8 mouse cellular contexts compared by ENCODE assay signal in genomic region chrX:53369534-53370365, GRCm38 (mm10). TPM values are rescaled to one million over a fixed set of nuclear protein-coding genes. Genes with fewer than 3 reads are reported as not detected.
DNase-seq lines count a peak whose midpoint lies in the region; ATAC-seq and TF ChIP-seq lines count a peak whose summit lies in the region.

No protein-coding gene starts in this region.

- H3K4me3 ChIP-seq in bone marrow, adult 2 months (replicated peaks; ENCODE audit: control insufficient read depth, low read depth, low read length), result peak overlapping the region; percentile 100
- H3K4me3 ChIP-seq in embryonic facial prominence, embryonic 15.5 days (replicated peaks), result peak overlapping the region; percentile 61
- H3K4me3 ChIP-seq in heart, embryonic 15.5 days, result peak overlapping the region; percentile 71
- peak overlapping the region; percentile 61 for H3K4me3 ChIP-seq in kidney, postnatal 0 days (replicated peaks; ENCODE audit: low read depth, low read length)

- no peak for TF ChIP-seq CTCF in bone marrow, adult 2 months (IDR thresholded peaks at IDR 0.05; ENCODE audit: control insufficient read depth, insufficient read depth, low read length)
- TF ChIP-seq CTCF in kidney, postnatal 0 days (IDR thresholded peaks at IDR 0.05; ENCODE audit: low read depth), result no peak

- DNase-seq in ES-CJ7 (ENCODE audit: low read depth, low spot score), result peak; percentile 11
- peak; percentile 30 for DNase-seq in kidney, postnatal 0 days (ENCODE audit: low spot score)
- peak; percentile 23 to 27 for DNase-seq in lung, postnatal 4 days
- DNase-seq in right cerebral cortex, postnatal 25 days, result peak; percentile 3
- no peak for DNase-seq in frontal cortex, postnatal 36 days (ENCODE audit: low spot score in 2 of 2)

- peak overlapping the region; percentile 54 for H3K4me2 ChIP-seq in embryonic facial prominence, embryonic 15.5 days (replicated peaks)
- H3K4me2 ChIP-seq in heart, embryonic 15.5 days, result peak overlapping the region; percentile 65
- H3K4me2 ChIP-seq in kidney, postnatal 0 days (ENCODE audit: low read length), result peak overlapping the region; percentile 65

- H3K9ac ChIP-seq in embryonic facial prominence, embryonic 15.5 days, result peak overlapping the region; percentile 55
- peak overlapping the region; percentile 75 for H3K9ac ChIP-seq in heart, embryonic 15.5 days
- H3K9ac ChIP-seq in kidney, postnatal 0 days (ENCODE audit: low read depth, low read length), result peak overlapping the region; percentile 66

- no peaks in the 10 kb centered on the region for H3K9me3 ChIP-seq in embryonic facial prominence, embryonic 15.5 days (replicated peaks)
- no peaks in the 10 kb centered on the region for H3K9me3 ChIP-seq in heart, embryonic 15.5 days (replicated peaks)
- no peaks in the 10 kb centered on the region for H3K9me3 ChIP-seq in kidney, postnatal 0 days (replicated peaks; ENCODE audit: low read length)

- ATAC-seq in embryonic facial prominence, embryonic 15.5 days (ENCODE audit: insufficient number of reproducible peaks, low FRiP score, low TSS enrichment, low read depth), result peak; percentile 57
- peak; percentile 76 for ATAC-seq in heart, embryonic 15.5 days (replicated peaks; ENCODE audit: insufficient number of reproducible peaks, insufficient read depth, low FRiP score, low read depth)
- peak; percentile 76 for ATAC-seq in kidney, postnatal 0 days (replicated peaks; ENCODE audit: low FRiP score, low read depth)

- no peaks in the 10 kb centered on the region; the same call in 1 of the 2 replicates for H3K4me1 ChIP-seq in bone marrow, adult 2 months (ENCODE audit: control insufficient read depth, insufficient read depth, low read length)
- no peaks in the 10 kb centered on the region for H3K4me1 ChIP-seq in embryonic facial prominence, embryonic 15.5 days
- H3K4me1 ChIP-seq in heart, embryonic 15.5 days (replicated peaks), result no peaks in the 10 kb centered on the region
- H3K4me1 ChIP-seq in kidney, postnatal 0 days (replicated peaks; ENCODE audit: insufficient read depth, low read length), result no peaks in the 10 kb centered on the region

- H3K36me3 ChIP-seq in embryonic facial prominence, embryonic 15.5 days, result no peaks in the 10 kb centered on the region
- no peaks in the 10 kb centered on the region for H3K36me3 ChIP-seq in heart, embryonic 15.5 days
- H3K36me3 ChIP-seq in kidney, postnatal 0 days (ENCODE audit: insufficient read depth, low read length), result no peaks in the 10 kb centered on the region

- TF ChIP-seq POLR2A in bone marrow, adult 2 months (IDR thresholded peaks at IDR 0.05; ENCODE audit: borderline replicate concordance, control insufficient read depth, low read depth, low read length), result no peak

- H3K27ac ChIP-seq in bone marrow, adult 2 months (ENCODE audit: control insufficient read depth, insufficient read depth, low read depth, low read length, poor library complexity), result peak overlapping the region; percentile 91
- peak overlapping the region; percentile 83 for H3K27ac ChIP-seq in embryonic facial prominence, embryonic 15.5 days (replicated peaks)
- peak overlapping the region; percentile 89 for H3K27ac ChIP-seq in heart, embryonic 15.5 days
- peak overlapping the region; percentile 81 for H3K27ac ChIP-seq in kidney, postnatal 0 days

- no peaks in the 10 kb centered on the region for H3K27me3 ChIP-seq in embryonic facial prominence, embryonic 15.5 days
- H3K27me3 ChIP-seq in heart, embryonic 15.5 days, result no peaks in the 10 kb centered on the region
- no peaks in the 10 kb centered on the region for H3K27me3 ChIP-seq in kidney, postnatal 0 days (ENCODE audit: insufficient read depth, low read length)

- 10% methylated on average over 25 of the region's 25 CpGs for WGBS in bone marrow, adult 2 months
- 13% methylated on average over 23 of the region's 25 CpGs for WGBS in embryonic facial prominence, embryonic 15.5 days
- 15% methylated on average over 23 of the region's 25 CpGs for WGBS in heart, embryonic 15.5 days
- 25% methylated on average over 25 of the region's 25 CpGs for WGBS in kidney, postnatal 0 days

RNA-seq across cellular contexts. Expression of gene Mospd1, which starts 0.6 kb away (rescaled TPM):
- polyA plus RNA-seq in bone marrow, adult 2 months (2011; ENCODE audit: insufficient read depth, insufficient read length, low replicate concordance, missing spikeins), result 5.8 and 14.4 TPM in 2 replicates
- polyA plus RNA-seq in embryonic facial prominence, embryonic 15.5 days (2015; fragmentation: Nextera tagmentation; extraction: Ambion mirVana), result 53.0 and 60.4 TPM in 2 replicates
- 51.1 and 61.9 TPM in 2 replicates for polyA plus RNA-seq in heart, embryonic 15.5 days (2015; fragmentation: Nextera tagmentation; extraction: Ambion mirVana)
- 46.8 and 47.5 TPM in 2 replicates for polyA plus RNA-seq in kidney, postnatal 0 days (2015; fragmentation: Nextera tagmentation; extraction: Ambion mirVana)

Comparison
In these comparisons a context has a peak if more than half of its experiments do, and no peak if none do; other contexts are left out.
1. DNase-seq: peak in ES-CJ7 (single experiment), kidney, postnatal 0 days (single experiment), lung, postnatal 4 days (2 of 2) and right cerebral cortex, postnatal 25 days (single experiment); none in frontal cortex, postnatal 36 days (0 of 2).
2. Peak in every context shown above with its lines, with median percentiles within 50 percentile points of each other: H3K27ac ChIP-seq, H3K4me3 ChIP-seq, ATAC-seq, H3K4me2 ChIP-seq and H3K9ac ChIP-seq.